Mouse (Mus musculus) heart, embryonic 10.5 days (tissue): ENCODE data around the gene Glce. TPM values are rescaled to one million over a fixed set of nuclear protein-coding genes. Genes with fewer than 3 reads are reported as not detected.
A peak's percentile ranks its signal among the peaks of the same experiment; 100 is the strongest.

Experiments
- DNase-seq: peaks from one replicate; pipeline ENCODE4 v3.0.0-alpha.2; 2017; ENCODE audit warnings: low spot score
- H3K27ac ChIP-seq: fragments of 300-500 bp; sonication (generic); 2 replicates; pipeline ENCODE4 v1.5.1; 2016; ENCODE audit warnings: mild to moderate bottlenecking
- H3K27me3 ChIP-seq: fragments of 300-500 bp; sonication (generic); 2 replicates; pipeline ENCODE4 v1.6.1; 2016; ENCODE audit warnings: mild to moderate bottlenecking; ENCODE audit not compliant: poor library complexity, insufficient read depth, severe bottlenecking
- H3K36me3 ChIP-seq: fragments of 300-500 bp; sonication (generic); 2 replicates; pipeline ENCODE4 v1.6.1; 2016; ENCODE audit warnings: mild to moderate bottlenecking, moderate library complexity
- H3K4me1 ChIP-seq: fragments of 300-500 bp; sonication (generic); 2 replicates; pipeline ENCODE4 v1.6.1; 2016; ENCODE audit warnings: mild to moderate bottlenecking
- H3K4me3 ChIP-seq: fragments of 300-500 bp; sonication (generic); 2 replicates; pipeline ENCODE4 v1.5.1; 2016; ENCODE audit warnings: mild to moderate bottlenecking, moderate library complexity
- H3K9me3 ChIP-seq: fragments of 300-500 bp; sonication (generic); 2 replicates; pipeline ENCODE4 v1.6.1; 2016; ENCODE audit warnings: mild to moderate bottlenecking, moderate library complexity
- WGBS: fragments of 180-500 bp; shearing (Covaris S2); methylation state at CpG from one replicate; pipeline ENCODE4 v1.1.7; 2016; 5-methylcytosine and 5-hydroxymethylcytosine counted together
- polyA plus RNA-seq: library from polyadenylated mRNA; unstranded; fragments of >200 nt; fragmentation: Nextera tagmentation; extraction: Ambion mirVana; gene quantifications from 2 replicates; pipeline ENCODE4 v1.2.1, GENCODE M21; 2016

Glce gene
- polyA plus RNA-seq, 1 experiment from 2014 or later, result 17.6 TPM

GRCm38 (mm10) chr9:62056206-62056605 is 66.2 kb downstream of the Glce start:
- H3K9me3 ChIP-seq, result no peaks in the 10 kb centered on the region
- H3K4me1 ChIP-seq, result peaks cover 14% of the 10 kb centered on the region; the same call in 1 of the 2 replicates
- no peaks in the 10 kb centered on the region for H3K36me3 ChIP-seq
- H3K27ac ChIP-seq, result no peak overlapping the region
- 83% methylated on average over 2 of the region's 2 CpGs for WGBS
- DNase-seq, result peak; percentile 42
- H3K4me3 ChIP-seq, result no peak overlapping the region
- H3K27me3 ChIP-seq, result no peaks in the 10 kb centered on the region

GRCm38 (mm10) chr9:62050801-62051200 is 71.7 kb downstream of the Glce start:
- H3K27ac ChIP-seq, result no peak overlapping the region
- H3K9me3 ChIP-seq, result no peaks in the 10 kb centered on the region
- no peaks in the 10 kb centered on the region for H3K27me3 ChIP-seq
- peak; percentile 75 for DNase-seq
- H3K4me1 ChIP-seq, result no peaks in the 10 kb centered on the region
- WGBS, result 46% methylated on average over 4 of the region's 4 CpGs
- no peak overlapping the region for H3K4me3 ChIP-seq
- no peaks in the 10 kb centered on the region for H3K36me3 ChIP-seq

GRCm38 (mm10) chr9:62049166-62049565 is 73.3 kb downstream of the Glce start:
- H3K4me1 ChIP-seq, result no peaks in the 10 kb centered on the region
- H3K27me3 ChIP-seq, result no peaks in the 10 kb centered on the region
- no peak overlapping the region for H3K27ac ChIP-seq
- 72% methylated on average over 8 of the region's 8 CpGs for WGBS
- H3K36me3 ChIP-seq, result no peaks in the 10 kb centered on the region
- DNase-seq, result peak; percentile 30
- H3K9me3 ChIP-seq, result no peaks in the 10 kb centered on the region
- H3K4me3 ChIP-seq, result no peak overlapping the region

DNA sequence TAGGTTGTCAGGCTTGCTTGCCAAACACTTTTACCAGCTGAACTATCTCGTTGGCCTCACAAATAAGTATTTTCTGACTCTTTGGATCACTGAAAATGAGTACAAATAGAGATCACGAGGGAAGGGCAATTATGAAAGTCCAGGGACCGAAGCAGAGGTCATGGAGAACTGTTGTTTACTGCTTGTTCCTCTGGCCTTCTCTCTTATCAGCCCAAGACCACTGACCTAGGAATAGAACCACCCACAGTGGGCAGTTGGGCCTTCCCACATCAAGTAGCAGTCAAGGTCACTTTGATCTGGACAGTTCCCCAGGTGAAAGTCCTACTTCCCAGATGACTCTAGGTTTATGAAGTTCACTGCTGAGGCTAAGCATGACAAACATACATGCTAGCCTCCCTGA is 80.3 kb downstream of the Glce start:
- H3K36me3 ChIP-seq, result no peaks in the 10 kb centered on the region
- no peaks in the 10 kb centered on the region for H3K4me1 ChIP-seq
- H3K9me3 ChIP-seq, result no peaks in the 10 kb centered on the region
- no peak for DNase-seq
- H3K27ac ChIP-seq, result no peak overlapping the region
- WGBS, result 88% methylated on average over 3 of the region's 3 CpGs
- no peak overlapping the region for H3K4me3 ChIP-seq
- peaks cover 12% of the 10 kb centered on the region for H3K27me3 ChIP-seq

DNA sequence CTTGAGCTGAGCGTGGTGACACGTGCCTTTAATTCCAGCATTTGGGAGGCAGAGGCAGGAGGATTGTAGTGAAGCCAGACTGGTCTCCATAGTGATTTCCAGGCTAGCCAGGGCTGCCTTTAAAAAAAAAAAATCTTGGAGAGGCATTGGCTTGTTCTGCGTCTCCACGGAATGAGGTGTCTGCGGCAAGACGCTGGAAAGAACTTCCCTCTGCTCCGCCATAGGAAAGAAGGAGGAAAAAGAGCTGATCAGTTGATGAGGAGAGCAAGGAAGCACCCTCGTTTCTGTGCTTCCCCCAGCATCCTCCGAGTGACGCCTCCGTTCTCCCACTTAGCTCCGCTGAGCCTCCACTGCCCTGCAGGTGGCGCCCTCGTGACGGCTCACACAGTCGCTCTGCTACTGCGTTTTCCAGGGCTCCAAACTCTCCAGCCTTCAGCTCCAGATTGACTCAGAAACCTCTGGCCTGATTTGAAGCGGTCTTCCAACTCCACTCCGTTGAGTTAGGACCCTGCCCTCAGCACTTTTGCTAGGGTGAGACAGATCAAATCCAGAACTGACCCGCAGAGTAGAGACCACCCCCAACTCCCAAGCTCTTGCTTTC is 82.3 kb downstream of the Glce start:
- no peaks in the 10 kb centered on the region for H3K36me3 ChIP-seq
- 6% methylated on average over 20 of the region's 20 CpGs for WGBS
- peaks cover 12% of the 10 kb centered on the region for H3K27me3 ChIP-seq
- H3K4me1 ChIP-seq, result no peaks in the 10 kb centered on the region
- H3K27ac ChIP-seq, result no peak overlapping the region
- H3K9me3 ChIP-seq, result no peaks in the 10 kb centered on the region
- H3K4me3 ChIP-seq, result 0 out of 2 replicates have a peak overlapping the region, but pooled peaks have one; percentile 27
- DNase-seq, result peak; percentile 92

GRCm38 (mm10) chr9:62035806-62036205 is 86.6 kb downstream of the Glce start:
- no peaks in the 10 kb centered on the region for H3K36me3 ChIP-seq
- DNase-seq, result no peak
- H3K4me1 ChIP-seq, result no peaks in the 10 kb centered on the region
- H3K27me3 ChIP-seq, result peaks cover 15% of the 10 kb centered on the region
- H3K4me3 ChIP-seq, result no peak overlapping the region
- WGBS, result 77% methylated on average over 1 of the region's 1 CpGs
- no peak overlapping the region for H3K27ac ChIP-seq
- no peaks in the 10 kb centered on the region for H3K9me3 ChIP-seq

DNA sequence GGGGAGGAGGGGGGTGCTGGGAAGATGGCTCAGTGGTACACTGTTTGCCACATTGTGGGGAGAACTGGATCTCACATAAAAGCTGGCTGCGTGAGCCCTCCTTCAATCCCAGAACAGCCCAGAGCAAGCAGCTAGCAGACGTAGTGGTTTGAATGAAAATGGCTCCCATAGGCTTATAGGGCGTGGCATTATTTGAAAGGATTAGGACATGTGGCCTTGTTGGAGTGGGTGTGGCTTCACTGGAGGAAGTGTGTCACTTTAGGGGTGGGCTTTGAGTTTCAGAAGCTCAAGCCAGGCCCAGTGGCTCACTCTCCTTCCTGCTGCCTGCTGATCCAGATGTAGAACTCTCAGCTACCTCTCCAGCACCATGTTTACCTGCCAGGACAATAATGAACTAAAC is 90.2 kb downstream of the Glce start:
- 93% methylated on average over 3 of the region's 3 CpGs for WGBS
- no peaks in the 10 kb centered on the region; the same call in 1 of the 2 replicates for H3K4me1 ChIP-seq

GRCm38 (mm10) chr9:62028072-62028471 is 94.4 kb downstream of the Glce start:
- no peak for DNase-seq
- Histone ChIP-seq H3K36me3 (no peaks in the 10 kb centered on the region), H3K4me3 (no peak overlapping the region), H3K27ac (no peak overlapping the region), H3K9me3 (no peaks in the 10 kb centered on the region), H3K27me3 (peaks cover 79% of the 10 kb centered on the region), H3K4me1 (peaks cover 10% of the 10 kb centered on the region)
- WGBS, result 38% methylated on average over 3 of the region's 3 CpGs

More for the DNA sequence above, 90.2 kb downstream of the Glce start:
- Histone ChIP-seq H3K36me3 (no peaks in the 10 kb centered on the region), H3K27me3 (peaks cover 40% of the 10 kb centered on the region), H3K9me3 (no peaks in the 10 kb centered on the region), H3K4me3 (no peak overlapping the region), H3K27ac (no peak overlapping the region)
- no peak for DNase-seq

- H3K4me3 ChIP-seq, result peak within 1 kb of the TSS; percentile 66
- under 1% methylated on average over 30 of the region's 32 CpGs for WGBS
- H3K4me1 ChIP-seq, result peaks cover 14% of the 10 kb centered on the region
- no peaks in the 10 kb centered on the region for H3K36me3 ChIP-seq
- H3K27me3 ChIP-seq, result peaks cover 81% of the 10 kb centered on the region
- peak; percentile 79 for DNase-seq
- H3K27ac ChIP-seq, result peak within 1 kb of the TSS; percentile 11; the same call in 1 of the 2 replicates
- no peaks in the 10 kb centered on the region for H3K9me3 ChIP-seq
Observed at GRCm38 (mm10) chr9:62026600-62026999, 95.9 kb downstream of the Glce start, which contains the start of gene Paqr5. Gene Paqr5 (minus strand): TSS chr9:62026856.

DNA sequence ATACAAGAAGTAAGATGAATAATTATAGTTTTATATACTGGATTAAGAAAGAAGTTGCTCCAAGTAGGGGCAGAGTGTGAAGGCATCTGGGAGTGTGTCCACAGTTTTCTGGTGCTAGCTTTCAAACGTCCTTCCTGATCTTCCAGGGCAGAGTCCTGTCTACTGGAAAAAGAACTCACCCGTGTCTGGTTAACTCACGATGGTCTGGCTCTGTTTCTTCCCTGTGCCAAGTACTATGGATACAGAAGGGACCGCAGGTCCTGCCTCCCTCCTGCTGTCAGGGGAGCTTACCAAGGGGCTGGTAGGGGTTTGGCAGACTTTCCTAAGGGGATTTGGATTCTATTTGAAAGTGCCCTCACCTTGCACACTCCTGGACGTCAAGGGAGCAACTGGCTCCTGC is 97.4 kb downstream of the Glce start:
- Histone ChIP-seq H3K4me3 (no peak overlapping the region), H3K9me3 (no peaks in the 10 kb centered on the region), H3K4me1 (peaks cover 14% of the 10 kb centered on the region), H3K36me3 (no peaks in the 10 kb centered on the region), H3K27me3 (peaks cover 77% of the 10 kb centered on the region), H3K27ac (no peak overlapping the region)
- 40% methylated on average over 5 of the region's 5 CpGs for WGBS
- no peak for DNase-seq

DNA sequence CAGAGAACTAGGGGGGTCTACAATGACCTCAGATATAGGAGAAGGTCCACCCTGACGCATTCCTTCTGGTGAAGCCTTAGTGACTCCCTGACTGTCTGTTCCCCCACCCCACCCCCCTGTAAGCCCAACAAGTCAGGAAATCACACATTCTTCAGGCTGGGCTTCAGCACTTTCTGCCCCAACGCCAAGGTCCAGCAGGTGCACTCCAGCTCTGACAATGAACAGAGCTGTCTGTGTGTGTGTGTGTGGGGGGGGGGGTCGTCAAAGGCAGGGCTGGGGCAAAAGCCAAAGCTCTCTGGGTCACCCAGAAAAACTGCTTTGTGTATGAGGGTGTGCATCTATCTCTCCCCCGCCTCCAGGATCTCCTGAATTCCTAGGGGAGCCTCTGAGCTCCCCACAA is 98.6 kb downstream of the Glce start:
- H3K27me3 ChIP-seq, result peaks cover 66% of the 10 kb centered on the region
- 20% methylated on average over 4 of the region's 4 CpGs for WGBS
- DNase-seq, result no peak

GRCm38 (mm10) chr9:62022961-62023680 is 99.3 kb downstream of the Glce start:
- Histone ChIP-seq H3K4me3 (no peak overlapping the region), H3K36me3 (no peaks in the 10 kb centered on the region), H3K27ac (no peak overlapping the region), H3K4me1 (peaks cover 22% of the 10 kb centered on the region), H3K9me3 (no peaks in the 10 kb centered on the region), H3K27me3 (peaks cover 58% of the 10 kb centered on the region)
- WGBS, result 78% methylated on average over 6 of the region's 6 CpGs
- no peak for DNase-seq

More for the DNA sequence above, 98.6 kb downstream of the Glce start:
- H3K9me3 ChIP-seq, result no peaks in the 10 kb centered on the region
- H3K27ac ChIP-seq, result no peak overlapping the region
- H3K4me1 ChIP-seq, result peaks cover 14% of the 10 kb centered on the region
- H3K36me3 ChIP-seq, result no peaks in the 10 kb centered on the region
- no peak overlapping the region for H3K4me3 ChIP-seq

DNA sequence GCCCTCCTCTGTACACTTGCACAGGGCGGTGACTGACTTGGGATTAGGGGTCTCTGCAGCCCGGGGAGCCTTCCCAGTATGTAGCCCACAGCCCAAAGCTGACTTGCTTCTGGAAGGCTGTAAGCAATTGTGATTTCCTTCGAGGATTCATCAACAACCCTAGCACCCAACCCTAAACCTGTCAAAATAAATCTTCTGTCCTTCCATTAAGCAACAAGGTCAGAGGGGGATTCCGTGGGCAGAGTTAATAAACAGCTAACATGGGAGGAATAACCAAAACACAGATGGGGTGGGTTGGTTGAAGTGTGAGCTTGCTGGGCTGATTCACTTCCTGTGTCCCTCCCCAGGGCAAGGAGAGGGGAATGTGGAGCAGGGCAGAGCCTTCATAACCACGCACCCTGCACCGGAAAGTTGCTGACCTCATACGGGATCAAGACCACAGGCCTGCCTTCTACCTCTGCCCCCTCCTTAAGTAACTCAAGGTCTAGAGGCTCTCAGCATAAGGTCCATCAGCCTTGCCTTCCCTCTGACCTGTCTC is 100.8 kb downstream of the Glce start:
- Histone ChIP-seq H3K4me1 (peaks cover 19% of the 10 kb centered on the region), H3K36me3 (no peaks in the 10 kb centered on the region), H3K9me3 (no peaks in the 10 kb centered on the region), H3K27ac (no peak overlapping the region), H3K27me3 (peaks cover 43% of the 10 kb centered on the region), H3K4me3 (no peak overlapping the region)
- WGBS, result 67% methylated on average over 7 of the region's 7 CpGs
- no peak for DNase-seq
